21 mouse cellular contexts compared by ENCODE assay signal in the genomic region with DNA sequence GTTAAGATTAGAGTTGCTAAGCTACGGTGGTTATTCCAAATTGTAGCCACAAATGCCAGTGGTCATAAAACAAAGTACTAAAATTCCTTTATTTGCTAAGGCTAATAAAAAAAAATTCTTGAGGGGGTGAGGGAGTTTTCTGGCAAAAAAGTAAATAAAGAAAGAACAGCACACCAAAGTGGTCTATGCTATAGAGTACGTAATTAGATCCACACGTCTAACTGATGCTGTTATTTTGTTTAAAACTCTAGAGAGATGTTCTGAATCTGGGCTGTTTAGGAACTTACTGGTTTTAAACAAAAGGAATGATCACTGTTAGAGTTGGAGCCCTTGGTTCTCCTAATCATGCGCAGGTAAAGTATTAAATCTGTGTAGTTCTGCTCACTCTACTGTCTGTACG. TPM values are rescaled to one million over a fixed set of nuclear protein-coding genes. Genes with fewer than 3 reads are reported as not detected.
"Had no signal": no experiment of that assay in that cellular context is flagged by ENCODE, and none has a peak within 500 bp of the region (broad histone marks: within the 10 kb centered on the region; RNA-seq: fewer than 3 reads in every experiment).

No protein-coding gene starts in this region.

- H3K4me1 ChIP-seq: stomach, embryonic 15.5 days had no signal

- H3K9me3 ChIP-seq: neural tube, embryonic 15.5 days; stomach, embryonic 15.5 days had no signal

- DNase-seq: retina, postnatal 1 day; right cerebral cortex, adult 18-20 months; right cerebral cortex, postnatal 14 days; right cerebral cortex, postnatal 25 days; right cerebral cortex, postnatal 4 days; spleen, adult 18-20 months; thymus, adult 18-20 months; thymus, adult 2 months; thymus, postnatal 14 days; thymus, postnatal 25 days; thymus, postnatal 36 days; thymus, postnatal 4 days had no signal

- H3K4me2 ChIP-seq: neural tube, embryonic 15.5 days; stomach, embryonic 15.5 days had no signal

- H3K36me3 ChIP-seq: neural tube, embryonic 15.5 days; stomach, embryonic 15.5 days had no signal

- H3K27me3 ChIP-seq: neural tube, embryonic 15.5 days; stomach, embryonic 15.5 days had no signal

- H3K27ac ChIP-seq: neural tube, embryonic 15.5 days; stomach, embryonic 15.5 days; stomach, postnatal 0 days had no signal

- H3K9ac ChIP-seq: neural tube, embryonic 15.5 days; stomach, embryonic 15.5 days had no signal

- H3K4me3 ChIP-seq: neural tube, embryonic 15.5 days; stomach, embryonic 15.5 days had no signal

RNA-seq across cellular contexts. Expression of gene Gm765, which starts 50.5 kb away (rescaled TPM):
- total RNA-seq: neutrophil, adult 5-6 weeks had no signal
- polyA plus RNA-seq: small intestine, adult 2 months; spleen, adult 2 months; stomach, embryonic 14.5 days; stomach, embryonic 15.5 days; stomach, embryonic 16.5 days; stomach, postnatal 0 days; thymus, postnatal 0 days had no signal
